Mouse (Mus musculus) neural tube, embryonic 12.5 days (tissue): ENCODE results near the gene Cyth2. TPM values are rescaled to one million over a fixed set of nuclear protein-coding genes. Genes with fewer than 3 reads are reported as not detected.

Experiments
- ATAC-seq: fragments of 200-750 bp; cut with Nextera tagmentation; 2 replicates; pipeline ENCODE4 v1.8.0; 2017; ENCODE audit warnings: low read depth, mild to moderate bottlenecking, moderate TSS enrichment, moderate library complexity; ENCODE audit not compliant: low FRiP score
- H3K27ac ChIP-seq: fragments of 300-500 bp; sonication (generic); 2 replicates; pipeline ENCODE4 v1.5.1; 2016
- H3K27me3 ChIP-seq: fragments of 300-500 bp; sonication (generic); replicated peaks from 2 replicates; pipeline ENCODE4 v1.6.1; 2016; ENCODE audit warnings: mild to moderate bottlenecking
- H3K36me3 ChIP-seq: fragments of 300-500 bp; sonication (generic); 2 replicates; pipeline ENCODE4 v1.6.1; 2016; ENCODE audit warnings: mild to moderate bottlenecking
- H3K4me1 ChIP-seq: fragments of 300-500 bp; sonication (generic); 2 replicates; pipeline ENCODE4 v1.6.1; 2016
- H3K4me2 ChIP-seq: fragments of 300-500 bp; sonication (generic); replicated peaks from 2 replicates; pipeline ENCODE4 v1.6.1; 2016; ENCODE audit warnings: mild to moderate bottlenecking
- H3K4me3 ChIP-seq: fragments of 300-500 bp; sonication (generic); 2 replicates; pipeline ENCODE4 v1.5.1; 2016
- H3K9ac ChIP-seq: fragments of 300-500 bp; sonication (generic); 2 replicates; pipeline ENCODE4 v1.6.1; 2016; ENCODE audit warnings: mild to moderate bottlenecking
- H3K9me3 ChIP-seq: fragments of 300-500 bp; sonication (generic); 2 replicates; pipeline ENCODE4 v1.6.1; 2016; ENCODE audit warnings: mild to moderate bottlenecking
- WGBS: fragments of 180-500 bp; shearing (Covaris S2); methylation state at CpG from one replicate; pipeline ENCODE4 v1.1.7; 2016; 5-methylcytosine and 5-hydroxymethylcytosine counted together
- polyA plus RNA-seq: library from polyadenylated mRNA; unstranded; fragments of >200 nt; fragmentation: Nextera tagmentation; extraction: Ambion mirVana; gene quantifications from 2 replicates; pipeline ENCODE4 v1.2.1, GENCODE M21; 2016

The Cyth2 gene
- polyA plus RNA-seq, 1 experiment from 2014 or later, result 308 TPM

- no peak for ATAC-seq
- H3K27me3 ChIP-seq, result peaks cover 42% of the 10 kb centered on the region
- no peaks in the 10 kb centered on the region for H3K9me3 ChIP-seq
- no peak overlapping the region for H3K4me3 ChIP-seq
- peaks cover 90% of the 10 kb centered on the region for H3K36me3 ChIP-seq
- no peak overlapping the region for H3K9ac ChIP-seq
- 84% methylated on average over 24 of the region's 24 CpGs for WGBS
- no peak overlapping the region for H3K27ac ChIP-seq
- peaks cover 13% of the 10 kb centered on the region for H3K4me1 ChIP-seq
- H3K4me2 ChIP-seq, result no peak overlapping the region
Observed at GRCm38 (mm10) chr7:45793240-45793639, 21.1 kb downstream of the Cyth2 start.

- no peaks in the 10 kb centered on the region for H3K9me3 ChIP-seq
- H3K4me3 ChIP-seq, result no peak overlapping the region
- no peak overlapping the region for H3K27ac ChIP-seq
- H3K9ac ChIP-seq, result no peak overlapping the region
- ATAC-seq, result no peak
- H3K36me3 ChIP-seq, result peaks cover 93% of the 10 kb centered on the region
- H3K4me2 ChIP-seq, result no peak overlapping the region
- 78% methylated on average over 17 of the region's 17 CpGs for WGBS
- H3K27me3 ChIP-seq, result peaks cover 29% of the 10 kb centered on the region
- H3K4me1 ChIP-seq, result peaks cover 12% of the 10 kb centered on the region
Observed at GRCm38 (mm10) chr7:45791756-45792490, 22.5 kb downstream of the Cyth2 start.

DNA sequence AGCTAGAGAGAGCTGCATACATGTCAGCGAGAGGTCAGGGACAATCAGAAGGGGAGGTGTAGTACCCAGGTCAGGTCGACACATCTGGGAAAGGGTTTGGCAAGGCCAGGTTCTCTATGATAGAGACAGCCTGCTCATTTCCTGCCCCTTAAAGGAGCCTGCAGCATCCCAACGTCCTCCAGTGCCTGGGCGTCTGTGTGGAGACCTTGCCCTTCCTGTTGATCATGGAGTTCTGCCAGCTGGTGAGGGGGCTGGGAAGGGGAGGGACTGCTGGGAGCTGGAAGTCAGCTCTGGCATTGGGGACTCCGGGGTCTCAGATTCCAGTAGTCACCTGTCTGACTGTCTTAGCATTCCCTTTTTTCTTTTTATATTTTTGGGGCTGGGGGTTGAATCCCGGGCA lies 23.7 kb downstream of the Cyth2 start:
- Histone ChIP-seq H3K27ac (no peak overlapping the region), H3K9me3 (no peaks in the 10 kb centered on the region), H3K4me3 (no peak overlapping the region), H3K4me2 (no peak overlapping the region; the same call in 1 of the 2 replicates), H3K27me3 (peaks cover 18% of the 10 kb centered on the region), H3K9ac (no peak overlapping the region), H3K4me1 (peaks cover 16% of the 10 kb centered on the region), H3K36me3 (peaks cover 85% of the 10 kb centered on the region)
- 79% methylated on average over 6 of the region's 6 CpGs for WGBS
- ATAC-seq, result no peak

DNA sequence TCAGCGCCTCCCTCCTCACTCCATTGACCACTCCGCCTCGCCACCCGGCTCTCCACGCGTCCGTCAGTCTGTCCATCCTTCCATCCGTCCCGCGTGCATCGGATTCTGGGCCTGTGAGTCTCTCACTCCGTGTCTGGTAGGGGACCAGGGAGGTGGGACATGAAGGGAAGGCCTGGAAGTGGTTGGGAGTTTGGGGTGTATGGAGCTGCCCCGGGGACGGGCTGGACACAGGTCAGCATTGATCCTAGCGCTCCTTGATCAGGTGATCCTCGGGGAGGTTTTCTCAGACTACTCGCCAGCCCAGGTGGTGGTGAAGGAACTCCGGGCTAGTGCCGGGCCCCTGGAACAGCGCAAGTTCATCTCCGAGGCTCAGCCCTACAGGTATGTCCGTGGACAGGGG lies 26.7 kb downstream of the Cyth2 start:
- H3K36me3 ChIP-seq, result peaks cover 54% of the 10 kb centered on the region
- H3K9me3 ChIP-seq, result no peaks in the 10 kb centered on the region
- H3K4me3 ChIP-seq, result no peak overlapping the region
- H3K4me1 ChIP-seq, result peaks cover 29% of the 10 kb centered on the region
- 0 out of 2 replicates have a peak overlapping the region, but pooled peaks have one; percentile 8 for H3K9ac ChIP-seq
- H3K4me2 ChIP-seq, result peak overlapping the region; percentile 83
- WGBS, result 89% methylated on average over 22 of the region's 22 CpGs
- no peak for ATAC-seq
- no peak overlapping the region for H3K27ac ChIP-seq
- H3K27me3 ChIP-seq, result no peaks in the 10 kb centered on the region

- peaks cover 29% of the 10 kb centered on the region for H3K4me1 ChIP-seq
- 0 out of 2 replicates have a peak, but pooled peaks have one; percentile 8 for ATAC-seq
- WGBS, result 8% methylated on average over 17 of the region's 17 CpGs
- peaks cover 46% of the 10 kb centered on the region for H3K36me3 ChIP-seq
- no peaks in the 10 kb centered on the region for H3K9me3 ChIP-seq
- H3K9ac ChIP-seq, result peak overlapping the region; percentile 92
- H3K4me3 ChIP-seq, result peak overlapping the region; percentile 97
- H3K27ac ChIP-seq, result no peak overlapping the region; the same call in 1 of the 2 replicates
- no peaks in the 10 kb centered on the region for H3K27me3 ChIP-seq
- H3K4me2 ChIP-seq, result peak overlapping the region; percentile 83
Observed at GRCm38 (mm10) chr7:45786661-45787413, 27.5 kb downstream of the Cyth2 start.

GRCm38 (mm10) chr7:45786136-45786578 lies 28.2 kb downstream of the Cyth2 start:
- Histone ChIP-seq H3K36me3 (peaks cover 39% of the 10 kb centered on the region), H3K27ac (peak overlapping the region; percentile 90; the same call in 1 of the 2 replicates), H3K4me1 (peaks cover 29% of the 10 kb centered on the region), H3K4me3 (peak overlapping the region; percentile 97), H3K27me3 (no peaks in the 10 kb centered on the region), H3K9me3 (no peaks in the 10 kb centered on the region), H3K9ac (peak overlapping the region; percentile 92), H3K4me2 (peak overlapping the region; percentile 83)
- peak; percentile 54 for ATAC-seq
- under 1% methylated on average over 14 of the region's 14 CpGs for WGBS

DNA sequence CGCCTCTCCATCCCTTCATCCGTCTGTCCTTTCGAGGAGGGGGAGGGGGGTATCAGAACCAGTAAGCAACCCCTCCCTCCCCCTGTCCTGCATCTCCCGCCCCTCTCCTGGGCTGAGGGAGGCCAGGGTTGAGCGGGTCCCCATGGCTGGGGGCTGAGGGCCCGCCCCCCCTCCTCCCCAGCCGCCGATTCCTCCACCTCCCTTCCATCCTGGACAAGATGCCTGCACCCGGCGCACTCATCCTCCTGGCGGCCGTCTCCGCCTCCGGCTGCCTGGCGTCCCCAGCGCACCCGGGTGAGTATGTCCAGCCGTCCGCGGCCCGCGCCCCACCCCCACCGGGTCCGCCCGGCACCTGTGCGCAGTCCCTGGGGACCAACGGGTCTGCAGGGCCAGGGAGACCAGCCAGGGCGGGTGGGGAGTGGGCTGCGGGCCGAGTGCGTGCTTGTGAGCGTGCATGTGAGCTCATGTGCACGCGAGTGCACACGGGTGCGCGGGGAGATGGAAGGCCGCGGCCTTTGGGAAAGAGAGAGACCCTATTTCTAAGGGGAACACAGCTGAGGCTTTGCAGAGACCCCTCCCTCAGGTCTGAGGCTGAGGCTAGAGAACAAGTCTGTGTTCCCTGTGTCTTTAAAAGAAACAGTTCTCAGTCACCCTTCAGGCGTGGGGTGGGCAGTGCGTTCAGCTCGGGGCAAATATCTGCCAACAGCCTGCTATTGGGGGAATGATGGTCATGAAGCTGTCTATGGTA lies 28.8 kb downstream of the Cyth2 start:
- Histone ChIP-seq H3K4me2 (peak overlapping the region; percentile 83), H3K4me3 (peak overlapping the region; percentile 97), H3K4me1 (peaks cover 29% of the 10 kb centered on the region), H3K9ac (peak overlapping the region; percentile 92), H3K9me3 (no peaks in the 10 kb centered on the region), H3K27ac (peak overlapping the region; percentile 90), H3K36me3 (peaks cover 33% of the 10 kb centered on the region), H3K27me3 (no peaks in the 10 kb centered on the region)
- under 1% methylated on average over 38 of the region's 42 CpGs for WGBS
- ATAC-seq, result peak; percentile 48

- H3K4me3 ChIP-seq, result peak within 1 kb of the TSS; percentile 97
- H3K4me2 ChIP-seq, result peak within 1 kb of the TSS; percentile 83
- WGBS, result 21% methylated on average over 20 of the region's 20 CpGs
- H3K27ac ChIP-seq, result peak within 1 kb of the TSS; percentile 90
- H3K36me3 ChIP-seq, result peaks cover 25% of the 10 kb centered on the region
- peak; percentile 61 for ATAC-seq
- H3K27me3 ChIP-seq, result no peaks in the 10 kb centered on the region
- H3K9ac ChIP-seq, result peak within 1 kb of the TSS; percentile 92
- H3K9me3 ChIP-seq, result no peaks in the 10 kb centered on the region
- peaks cover 30% of the 10 kb centered on the region for H3K4me1 ChIP-seq
Observed at GRCm38 (mm10) chr7:45784524-45785372, 29.6 kb downstream of the Cyth2 start, which contains the start of gene Sult2b1. Gene Sult2b1 (minus strand): TSS chr7:45784669.

DNA sequence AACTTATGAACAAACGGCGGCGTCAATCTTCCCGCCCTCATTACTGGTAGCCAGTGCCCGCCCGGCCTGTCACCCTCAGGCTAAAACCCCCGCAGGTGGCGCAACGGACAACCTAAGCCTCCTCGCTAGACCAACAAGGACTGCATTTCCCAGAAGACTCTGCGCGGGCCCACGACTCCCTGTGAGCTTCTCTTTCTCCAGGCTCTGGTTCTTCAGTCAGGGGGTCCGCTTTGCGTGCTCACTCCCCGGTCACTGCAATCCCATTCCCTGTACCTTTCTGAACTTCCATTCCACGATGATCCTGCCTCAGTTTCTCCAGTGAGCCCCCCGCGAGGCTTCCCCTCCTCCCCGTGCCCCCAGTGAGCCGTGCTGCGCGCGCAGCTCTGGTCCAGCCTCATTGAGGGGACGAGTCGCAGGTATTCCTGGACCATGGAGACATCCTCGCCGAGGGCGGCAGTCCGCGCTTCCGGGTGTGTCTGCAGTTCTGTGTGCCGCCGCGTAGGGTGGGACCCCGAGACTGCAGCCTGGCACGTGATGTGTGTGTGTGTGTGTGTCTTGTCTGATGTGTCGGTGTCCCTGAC lies 30.8 kb downstream of the Cyth2 start, which contains the start of gene Lmtk3:
Gene Lmtk3, plus strand, starts transcription at position 228 of the 581 bp plus-strand sequence.
- H3K9me3 ChIP-seq, result no peaks in the 10 kb centered on the region
- ATAC-seq, result peak; percentile 38
- H3K36me3 ChIP-seq, result peaks cover 13% of the 10 kb centered on the region
- peak within 1 kb of the TSS; percentile 92 for H3K9ac ChIP-seq
- H3K27me3 ChIP-seq, result no peaks in the 10 kb centered on the region; the same call in 1 of the 2 replicates
- peak within 1 kb of the TSS; percentile 90 for H3K27ac ChIP-seq
- H3K4me3 ChIP-seq, result peak within 1 kb of the TSS; percentile 97
- peaks cover 40% of the 10 kb centered on the region for H3K4me1 ChIP-seq
- peak within 1 kb of the TSS; percentile 83 for H3K4me2 ChIP-seq
- 1% methylated on average over 38 of the region's 38 CpGs for WGBS

- Histone ChIP-seq H3K9me3 (no peaks in the 10 kb centered on the region), H3K4me3 (no peak overlapping the region), H3K4me2 (no peak overlapping the region), H3K36me3 (peaks cover under 1% of the 10 kb centered on the region; the same call in 1 of the 2 replicates), H3K9ac (no peak overlapping the region), H3K4me1 (peaks cover 34% of the 10 kb centered on the region), H3K27me3 (no peaks in the 10 kb centered on the region; the same call in 1 of the 2 replicates), H3K27ac (no peak overlapping the region)
- 83% methylated on average over 4 of the region's 4 CpGs for WGBS
- ATAC-seq, result no peak
Observed at GRCm38 (mm10) chr7:45782271-45782670, 32.1 kb downstream of the Cyth2 start.
